Mouse (Mus musculus) gastrocnemius, adult 8-10 months (tissue): Measurements from ENCODE around the gene 5031439G07Rik. TPM values are rescaled to one million over a fixed set of nuclear protein-coding genes. Genes with fewer than 3 reads are reported as not detected.
A peak's percentile ranks its signal among the peaks of the same experiment; 100 is the strongest.

Source experiments
- DNase-seq, 2 experiments: peaks; one replicate each; pipeline ENCODE4 v3.0.0; 2022; ENCODE audit warnings: low spot score in 2 of 2
- total RNA-seq, 4 experiments: library from RNA; stranded (reverse); gene quantifications; 2 replicates each; pipeline ENCODE4 v1.2.4; 2022

5031439G07Rik gene
- total RNA-seq, 4 experiments from 2014 or later, result 103 to 132 (median 110) TPM

GRCm38 (mm10) chr15:84995041-84995440, 6.7 kb upstream of the 5031439G07Rik start:
- DNase-seq, result no peak

GRCm38 (mm10) chr15:84994498-84994897, 6.1 kb upstream of the 5031439G07Rik start:
- no peak for DNase-seq

GRCm38 (mm10) chr15:84989771-84990170, 1.4 kb upstream of the 5031439G07Rik start:
- no peak for DNase-seq

GRCm38 (mm10) chr15:84989098-84989497, 747 bp upstream of the 5031439G07Rik start:
- DNase-seq, result no peak

GRCm38 (mm10) chr15:84987020-84987815, 1.1 kb downstream of the 5031439G07Rik start:
- no peak for DNase-seq

- DNase-seq, result no peak
Measured at GRCm38 (mm10) chr15:84986171-84987019, 2.0 kb downstream of the 5031439G07Rik start.

GRCm38 (mm10) chr15:84985516-84986160, 2.7 kb downstream of the 5031439G07Rik start:
- no peak for DNase-seq

- no peak for DNase-seq
Measured at GRCm38 (mm10) chr15:84983721-84984120, 4.6 kb downstream of the 5031439G07Rik start.

- no peak for DNase-seq
Measured at GRCm38 (mm10) chr15:84982888-84983287, 5.5 kb downstream of the 5031439G07Rik start.

- peak in 1 of 2 experiments; percentile 46 for DNase-seq
Measured at GRCm38 (mm10) chr15:84981609-84982313, 6.6 kb downstream of the 5031439G07Rik start.

- peak in 1 of 2 experiments; percentile 39 for DNase-seq
Measured at GRCm38 (mm10) chr15:84975729-84976128, 12.6 kb downstream of the 5031439G07Rik start.

- no peak for DNase-seq
Measured at GRCm38 (mm10) chr15:84973544-84973871, 14.8 kb downstream of the 5031439G07Rik start.

GRCm38 (mm10) chr15:84972860-84973543, 15.3 kb downstream of the 5031439G07Rik start:
- no peak for DNase-seq

- no peak for DNase-seq
Measured at GRCm38 (mm10) chr15:84968534-84968933, 19.8 kb downstream of the 5031439G07Rik start.

- no peak for DNase-seq
Measured at GRCm38 (mm10) chr15:84965575-84966360, 22.6 kb downstream of the 5031439G07Rik start.

- no peak for DNase-seq
Measured at GRCm38 (mm10) chr15:84964771-84965170, 23.6 kb downstream of the 5031439G07Rik start.

GRCm38 (mm10) chr15:84962518-84962917, 25.8 kb downstream of the 5031439G07Rik start:
- no peak for DNase-seq

- no peak for DNase-seq
Measured at GRCm38 (mm10) chr15:84960692-84961091, 27.7 kb downstream of the 5031439G07Rik start.

GRCm38 (mm10) chr15:84959891-84960290, 28.5 kb downstream of the 5031439G07Rik start:
- DNase-seq, result no peak

- no peak for DNase-seq
Measured at GRCm38 (mm10) chr15:84958331-84958730, 30.0 kb downstream of the 5031439G07Rik start.
